Mouse (Mus musculus) spleen, adult 2 months (tissue): ENCODE data around the gene Bysl. TPM values are rescaled to one million over a fixed set of nuclear protein-coding genes. Genes with fewer than 3 reads are reported as not detected.

Source experiments
- DNase-seq, 2 experiments: peaks; one replicate each; pipeline versions ENCODE4 v3.0.0 to v3.0.0-alpha.2; 2012 to 2021; ENCODE audit warnings: low spot score in 2 of 2, low read depth in 1 of 2
- H3K27ac ChIP-seq: fragments of 200-500 bp; 2 replicates; pipeline ENCODE4 v1.5.1; 2012; ENCODE audit warnings: low read length, inconsistent platforms; ENCODE audit not compliant: insufficient read depth
- H3K27me3 ChIP-seq: fragments of 200-500 bp; 2 replicates; pipeline ENCODE4 v1.6.1; 2012; ENCODE audit warnings: mild to moderate bottlenecking, moderate library complexity, low read length, inconsistent platforms; ENCODE audit not compliant: control insufficient read depth, insufficient read depth
- H3K36me3 ChIP-seq: fragments of 200-500 bp; 2 replicates; pipeline ENCODE4 v1.6.1; 2012; ENCODE audit warnings: mild to moderate bottlenecking, low read length, inconsistent platforms; ENCODE audit not compliant: control insufficient read depth, insufficient read depth
- H3K4me1 ChIP-seq: fragments of 200-500 bp; 2 replicates; pipeline ENCODE4 v1.6.1; 2011; ENCODE audit warnings: inconsistent platforms; ENCODE audit not compliant: control insufficient read depth, insufficient read depth, insufficient read length
- H3K4me3 ChIP-seq: fragments of 200-500 bp; 2 replicates; pipeline ENCODE4 v1.5.1; 2011; ENCODE audit warnings: mild to moderate bottlenecking, inconsistent platforms; ENCODE audit not compliant: insufficient read depth, insufficient read length; ENCODE audit errors: extremely low read depth
- CTCF ChIP-seq: fragments of 200-500 bp; IDR thresholded peaks from 2 replicates; pipeline ENCODE4 v1.5.1; 2011; ENCODE audit warnings: mild to moderate bottlenecking, inconsistent platforms; ENCODE audit not compliant: insufficient read depth, insufficient read length, insufficient replicate concordance; ENCODE audit errors: extremely low read depth
- POLR2A ChIP-seq: fragments of 200-500 bp; IDR thresholded peaks from 2 replicates; pipeline ENCODE4 v1.6.1; 2011; ENCODE audit warnings: low read depth, low read length, inconsistent platforms
- WGBS: fragments of 180-500 bp; shearing (Covaris S2); methylation state at CpG from one replicate; pipeline ENCODE4 v1.1.7; 2018; 5-methylcytosine and 5-hydroxymethylcytosine counted together
- polyA plus RNA-seq: library from polyadenylated mRNA; depleted of rRNA; stranded (reverse); fragments of >200 nt; gene quantifications from 2 replicates; pipeline ENCODE4 v1.2.3, GENCODE M21; 2012

The Bysl gene
- polyA plus RNA-seq, 1 experiment: 5.8 TPM

GRCm38 (mm10) chr17:47574830-47575229, 36.5 kb downstream of the Bysl start:
- no peak overlapping the region for H3K4me3 ChIP-seq
- TF ChIP-seq POLR2A (no peak), CTCF (no peak)
- no peaks in the 10 kb centered on the region for H3K4me1 ChIP-seq
- no peak for DNase-seq
- WGBS: 86% methylated on average over 11 of the region's 11 CpGs
- peaks cover 21% of the 10 kb centered on the region for H3K36me3 ChIP-seq
- no peaks in the 10 kb centered on the region for H3K27me3 ChIP-seq
- no peak overlapping the region for H3K27ac ChIP-seq

GRCm38 (mm10) chr17:47574028-47574427, 37.3 kb downstream of the Bysl start:
- WGBS: 96% methylated on average over 8 of the region's 8 CpGs
- no peaks in the 10 kb centered on the region for H3K4me1 ChIP-seq
- no peaks in the 10 kb centered on the region for H3K27me3 ChIP-seq
- no peak for DNase-seq
- H3K27ac ChIP-seq: no peak overlapping the region
- peaks cover 20% of the 10 kb centered on the region for H3K36me3 ChIP-seq
- H3K4me3 ChIP-seq: no peak overlapping the region
- TF ChIP-seq POLR2A: no peak
- no peak for TF ChIP-seq CTCF

GRCm38 (mm10) chr17:47572436-47572835, 38.9 kb downstream of the Bysl start:
- H3K27me3 ChIP-seq: no peaks in the 10 kb centered on the region
- TF ChIP-seq CTCF: no peak
- TF ChIP-seq POLR2A: no peak
- no peak for DNase-seq
- H3K4me3 ChIP-seq: no peak overlapping the region
- no peak overlapping the region for H3K27ac ChIP-seq
- H3K36me3 ChIP-seq: peaks cover 10% of the 10 kb centered on the region
- H3K4me1 ChIP-seq: no peaks in the 10 kb centered on the region

- 93% methylated on average over 7 of the region's 7 CpGs for WGBS
- Histone ChIP-seq H3K4me1 (no peaks in the 10 kb centered on the region), H3K4me3 (no peak overlapping the region), H3K27me3 (no peaks in the 10 kb centered on the region), H3K27ac (no peak overlapping the region), H3K36me3 (peaks cover 6% of the 10 kb centered on the region; the same call in 1 of the 2 replicates)
- TF ChIP-seq CTCF (no peak), POLR2A (no peak)
- DNase-seq: no peak
These were observed 39.7 kb downstream of the Bysl start for GRCm38 (mm10) chr17:47571621-47572020.

GRCm38 (mm10) chr17:47568951-47569527, 42.3 kb downstream of the Bysl start:
- H3K4me1 ChIP-seq: no peaks in the 10 kb centered on the region; the same call in 1 of the 2 replicates
- H3K4me3 ChIP-seq: no peak overlapping the region
- H3K27me3 ChIP-seq: no peaks in the 10 kb centered on the region
- no peak for DNase-seq
- WGBS: 89% methylated on average over 10 of the region's 10 CpGs
- H3K27ac ChIP-seq: no peak overlapping the region
- no peak for TF ChIP-seq POLR2A
- H3K36me3 ChIP-seq: peaks cover 8% of the 10 kb centered on the region

- 89% methylated on average over 3 of the region's 3 CpGs for WGBS
- no peak overlapping the region for H3K27ac ChIP-seq
- no peak overlapping the region for H3K4me3 ChIP-seq
- no peak for DNase-seq
- H3K36me3 ChIP-seq: peaks cover 8% of the 10 kb centered on the region
- no peaks in the 10 kb centered on the region for H3K27me3 ChIP-seq
- TF ChIP-seq POLR2A: no peak
- no peak for TF ChIP-seq CTCF
- no peaks in the 10 kb centered on the region; the same call in 1 of the 2 replicates for H3K4me1 ChIP-seq
These were observed 42.9 kb downstream of the Bysl start for GRCm38 (mm10) chr17:47568389-47568788.

- DNase-seq: no peak
- 36% methylated on average over 3 of the region's 3 CpGs for whole genome bisulfite sequencing
- Histone ChIP-seq H3K4me1 (no peaks in the 10 kb centered on the region; the same call in 1 of the 2 replicates), H3K4me3 (no peak overlapping the region), H3K27ac (no peak overlapping the region), H3K27me3 (no peaks in the 10 kb centered on the region), H3K36me3 (peaks cover 10% of the 10 kb centered on the region)
- no peak for TF ChIP-seq CTCF
- TF ChIP-seq POLR2A: no peak
These were observed 44.0 kb downstream of the Bysl start for GRCm38 (mm10) chr17:47567271-47567670.
